Mouse (Mus musculus): ENCODE measurements around the gene Eif4g3.

Eif4g3 gene

GRCm38 (mm10) chr4:138161550-138161949 lies 168.7 kb downstream of the Eif4g3 start:
- DNase-seq (ENCODE audit: low spot score in 2 of 2), result no peak

- no peak for DNase-seq (ENCODE audit: low spot score in 2 of 2)
Measured at GRCm38 (mm10) chr4:138163836-138164235, 171.0 kb downstream of the Eif4g3 start.

GRCm38 (mm10) chr4:138164860-138165259 lies 172.0 kb downstream of the Eif4g3 start:
- no peak for DNase-seq (ENCODE audit: low spot score in 2 of 2)

GRCm38 (mm10) chr4:138166519-138166918 lies 173.7 kb downstream of the Eif4g3 start:
- peak in 1 of 2 experiments; percentile 68 for DNase-seq (ENCODE audit: low spot score in 2 of 2)

GRCm38 (mm10) chr4:138168162-138168561 lies 175.3 kb downstream of the Eif4g3 start:
- no peak for DNase-seq (ENCODE audit: low spot score in 2 of 2)

- DNase-seq (ENCODE audit: low spot score in 2 of 2), result no peak
Measured at GRCm38 (mm10) chr4:138169420-138169819, 176.6 kb downstream of the Eif4g3 start.

GRCm38 (mm10) chr4:138172686-138173085 lies 179.9 kb downstream of the Eif4g3 start:
- no peak for DNase-seq (ENCODE audit: low spot score in 2 of 2)

GRCm38 (mm10) chr4:138179391-138179790 lies 186.6 kb downstream of the Eif4g3 start:
- no peak for DNase-seq (ENCODE audit: low spot score in 2 of 2)

GRCm38 (mm10) chr4:138180719-138181118 lies 187.9 kb downstream of the Eif4g3 start:
- no peak for DNase-seq (ENCODE audit: low spot score in 2 of 2)

GRCm38 (mm10) chr4:138184056-138184455 lies 191.2 kb downstream of the Eif4g3 start:
- no peak for DNase-seq (ENCODE audit: low spot score in 2 of 2)

GRCm38 (mm10) chr4:138184573-138184981 lies 191.8 kb downstream of the Eif4g3 start:
- DNase-seq (ENCODE audit: low spot score in 2 of 2), result no peak

GRCm38 (mm10) chr4:138185961-138186360 lies 193.1 kb downstream of the Eif4g3 start:
- no peak for DNase-seq (ENCODE audit: low spot score in 2 of 2)

- no peak for DNase-seq (ENCODE audit: low spot score in 2 of 2)
Measured at GRCm38 (mm10) chr4:138187995-138188394, 195.2 kb downstream of the Eif4g3 start.

GRCm38 (mm10) chr4:138192561-138192960 lies 199.7 kb downstream of the Eif4g3 start:
- no peak for DNase-seq (ENCODE audit: low spot score in 2 of 2)

- no peak for DNase-seq (ENCODE audit: low spot score in 2 of 2)
Measured at GRCm38 (mm10) chr4:138200769-138201168, 207.9 kb downstream of the Eif4g3 start.

GRCm38 (mm10) chr4:138201696-138202095 lies 208.9 kb downstream of the Eif4g3 start:
- no peak for DNase-seq (ENCODE audit: low spot score in 2 of 2)

GRCm38 (mm10) chr4:138210116-138210515 lies 217.3 kb downstream of the Eif4g3 start:
- DNase-seq (ENCODE audit: low spot score in 2 of 2), result no peak

GRCm38 (mm10) chr4:138213861-138214260 lies 221.0 kb downstream of the Eif4g3 start:
- no peak for DNase-seq (ENCODE audit: low spot score in 2 of 2)

- DNase-seq (ENCODE audit: low spot score in 2 of 2), result no peak
Measured at GRCm38 (mm10) chr4:138215671-138216199, 222.9 kb downstream of the Eif4g3 start.

- DNase-seq (ENCODE audit: low spot score in 2 of 2), result peak; percentile 43 to 61
Measured at GRCm38 (mm10) chr4:138216200-138216890, 223.5 kb downstream of the Eif4g3 start, which contains the start of gene Hp1bp3. Gene Hp1bp3 (plus strand): TSS chr4:138216296.

- DNase-seq (ENCODE audit: low spot score in 2 of 2), result peak; percentile 95 to 98
Measured at GRCm38 (mm10) chr4:138216891-138217392, 224.1 kb downstream of the Eif4g3 start.

- peak in 1 of 2 experiments; percentile 35 for DNase-seq (ENCODE audit: low spot score in 2 of 2)
Measured at GRCm38 (mm10) chr4:138217441-138217840, 224.6 kb downstream of the Eif4g3 start.

Data from left cerebral cortex, adult 9 months (tissue).